Mouse (Mus musculus): Measurements from ENCODE around the gene Fbxw7.

Gene Fbxw7

DNA sequence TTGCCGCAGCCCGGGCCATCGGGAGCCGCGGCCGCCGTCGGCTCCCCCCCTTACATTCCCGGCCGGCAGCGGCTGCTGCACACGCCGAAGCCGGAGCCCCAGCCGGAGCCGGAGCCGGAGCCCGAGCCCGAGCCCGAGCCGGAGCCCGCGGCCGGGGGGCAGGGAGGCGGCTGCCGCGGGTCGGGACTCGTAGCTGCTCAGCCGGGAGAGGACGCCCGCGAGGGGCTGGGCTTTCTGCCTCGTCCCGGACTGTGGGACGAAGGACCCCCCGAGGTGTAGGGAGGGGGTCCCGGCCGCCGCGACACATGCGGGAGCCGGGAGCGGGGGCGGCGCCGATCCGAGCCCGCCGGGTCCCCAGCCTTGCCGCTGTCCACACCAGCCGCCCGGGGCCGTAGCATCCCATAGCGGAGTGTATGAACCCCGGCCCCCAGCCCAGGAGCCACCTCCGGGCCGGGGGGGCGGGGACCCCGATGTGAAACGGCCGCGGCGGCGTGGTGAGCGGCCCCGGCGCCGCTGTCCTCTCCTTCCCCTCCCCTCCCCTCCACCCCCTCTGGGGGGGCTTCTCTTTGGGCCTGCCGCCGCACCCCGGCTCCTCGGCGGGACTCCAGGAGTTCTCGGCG is at the start of gene Fbxw7:
Fbxw7 (plus strand) TSS at position 507 of the 620 bp plus-strand sequence.
- DNase-seq (ENCODE audit: low spot score in 2 of 2): peak in 1 of 2 experiments; percentile 7

DNA sequence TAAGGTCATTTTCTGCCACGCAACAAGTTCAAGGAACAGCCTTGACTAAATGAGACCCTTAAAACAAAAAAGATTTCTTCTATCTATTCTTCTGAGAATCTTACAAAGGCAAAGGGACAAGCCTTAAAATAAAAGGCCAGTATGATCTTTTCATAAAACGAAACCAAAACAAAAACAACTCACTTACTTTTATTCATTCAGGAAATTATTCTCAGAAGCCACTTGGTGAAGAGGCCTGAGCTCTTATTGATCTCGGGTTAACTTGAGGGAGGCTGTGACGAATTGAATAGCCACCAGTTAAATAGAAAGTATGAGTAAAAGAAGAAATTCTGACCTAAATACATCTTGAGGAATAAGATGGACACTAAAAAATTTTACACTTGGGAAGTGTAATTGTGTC is 46.1 kb upstream of the Fbxw7 start:
- DNase-seq (ENCODE audit: low spot score in 2 of 2): no peak

DNA sequence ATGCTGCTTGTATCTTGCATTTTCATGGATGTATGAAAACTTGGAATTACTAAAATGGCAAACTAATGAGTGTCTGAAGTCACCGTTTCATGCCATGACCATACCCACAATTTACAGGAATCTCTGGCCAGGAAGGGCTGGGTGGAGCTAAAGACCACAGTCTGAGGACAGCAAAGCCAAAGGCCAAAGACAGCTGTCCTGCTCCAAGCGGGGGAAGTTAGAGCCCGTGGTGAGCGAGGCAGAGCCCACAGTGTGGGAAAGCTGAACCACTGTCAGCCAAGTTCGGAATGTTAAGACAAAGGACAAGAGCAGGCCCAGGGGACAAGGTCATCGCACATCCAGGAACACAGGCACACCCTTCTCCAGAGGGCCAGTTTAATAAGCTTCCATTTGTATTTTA is 45.7 kb upstream of the Fbxw7 start:
- DNase-seq (ENCODE audit: low spot score in 2 of 2): no peak

DNA sequence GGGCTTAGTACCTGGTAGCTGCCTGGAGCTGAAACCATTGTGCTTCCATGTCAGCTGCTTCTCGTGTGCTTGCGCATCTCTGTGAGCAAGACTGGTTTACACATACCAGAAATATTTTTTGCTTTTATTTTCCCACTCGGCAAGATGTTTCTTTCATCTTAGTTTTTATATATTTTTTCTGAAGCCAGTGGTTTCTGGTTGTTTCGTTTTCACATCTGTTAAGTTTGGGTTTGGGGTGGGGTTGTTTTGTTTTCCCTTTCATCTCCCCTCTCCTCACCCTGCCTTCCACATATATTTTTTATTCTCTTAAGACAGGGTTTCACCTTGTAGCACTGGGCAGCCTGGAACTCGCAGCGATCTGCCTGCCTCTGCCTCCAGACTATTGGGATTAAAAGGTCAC is 44.5 kb upstream of the Fbxw7 start:
- DNase-seq (ENCODE audit: low spot score in 2 of 2): no peak

DNA sequence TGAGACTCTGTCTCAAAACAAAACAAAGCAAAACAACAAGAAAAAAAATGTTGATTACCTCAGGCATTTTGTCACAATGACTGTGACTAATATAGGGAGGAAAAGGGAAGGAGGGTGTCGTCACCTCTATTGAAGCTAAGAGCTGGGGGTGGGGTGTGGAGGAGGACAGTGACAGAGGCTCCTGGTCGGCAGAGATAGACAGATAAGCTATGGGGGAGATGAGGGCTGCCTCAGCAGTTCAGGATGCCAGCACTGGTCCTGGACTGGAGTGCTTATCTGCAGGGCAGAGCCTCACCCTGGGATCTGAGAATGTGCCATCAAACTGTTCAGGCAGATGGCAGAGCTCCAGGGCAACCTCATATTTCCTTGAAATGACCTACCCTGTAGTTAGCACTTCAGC is 43.1 kb upstream of the Fbxw7 start:
- DNase-seq (ENCODE audit: low spot score in 2 of 2): no peak

DNA sequence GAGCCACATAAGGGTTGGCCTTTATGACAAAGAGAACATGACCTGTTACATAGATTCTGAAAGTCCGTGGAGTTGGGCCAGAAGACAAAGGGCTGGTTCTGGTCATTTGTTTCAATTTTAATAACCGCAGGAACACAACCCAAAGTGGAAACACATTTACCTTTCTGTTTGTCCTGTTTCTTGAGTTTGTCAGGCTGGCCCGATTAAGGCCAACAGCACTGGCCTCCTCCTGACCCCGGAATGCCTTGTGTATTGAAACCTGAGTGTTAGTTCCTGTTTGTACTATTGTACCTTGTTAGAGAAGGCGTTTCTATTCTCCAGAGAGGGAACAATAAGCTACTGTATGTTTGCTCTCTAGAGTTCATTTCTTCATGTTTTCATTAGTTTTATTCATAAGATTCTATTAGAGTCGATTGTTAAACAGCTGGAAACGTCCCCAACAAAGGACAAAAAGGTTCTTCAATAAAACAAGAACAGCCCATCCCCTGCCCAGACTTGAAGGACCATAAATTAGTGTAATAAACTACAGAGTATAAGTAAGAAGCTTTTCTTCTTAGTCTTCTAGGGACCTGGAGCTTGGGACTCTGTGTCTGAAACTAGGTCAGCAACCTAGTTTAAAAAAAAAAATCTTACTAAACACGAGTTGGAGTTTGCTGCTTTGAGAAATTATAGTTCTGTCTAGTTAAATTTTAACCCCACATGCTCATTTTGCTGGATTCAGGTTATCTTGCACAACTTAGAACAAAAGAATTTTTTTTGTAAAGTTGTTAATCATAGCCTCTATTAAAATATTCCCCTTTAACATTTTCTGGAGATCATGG is 40.6 kb upstream of the Fbxw7 start:
- no peak for DNase-seq (ENCODE audit: low spot score in 2 of 2)

DNA sequence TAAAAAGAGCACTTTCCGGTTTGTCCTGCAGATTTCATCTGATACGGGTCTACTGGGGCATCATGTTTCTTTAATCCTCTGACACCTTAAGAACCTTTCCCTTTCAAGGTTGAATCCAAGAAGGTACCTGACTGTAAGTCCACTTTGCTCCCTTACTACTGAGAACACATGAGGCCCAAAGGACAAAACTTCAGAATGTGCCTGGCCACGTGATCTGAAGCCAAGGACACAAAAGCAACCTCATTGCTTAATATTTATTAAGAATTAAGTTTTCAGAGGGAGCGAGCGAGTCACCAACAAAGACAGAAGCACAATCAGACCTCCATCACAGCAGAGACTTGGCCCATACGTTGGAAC is 40.0 kb upstream of the Fbxw7 start:
- DNase-seq (ENCODE audit: low spot score in 2 of 2): no peak

DNA sequence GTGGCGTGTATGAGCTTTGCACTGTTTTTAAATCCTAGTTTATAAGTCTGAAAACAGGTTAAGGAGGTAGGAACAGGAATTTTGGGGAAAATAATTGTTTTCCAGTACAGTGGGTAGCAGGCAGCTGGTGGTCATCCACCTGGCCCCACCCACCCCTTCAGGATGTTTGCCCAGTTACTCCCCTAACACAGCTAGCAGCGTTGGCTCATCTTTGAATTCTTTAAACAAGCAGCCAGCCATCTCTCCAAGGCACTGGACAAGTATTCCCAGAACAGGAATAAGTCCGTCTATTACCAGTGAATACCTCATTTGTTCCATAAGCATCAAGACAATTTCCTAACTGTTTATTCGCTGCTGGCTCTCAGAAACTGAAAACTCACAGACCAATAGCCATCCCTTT is 39.5 kb upstream of the Fbxw7 start:
- no peak for DNase-seq (ENCODE audit: low spot score in 2 of 2)

DNA sequence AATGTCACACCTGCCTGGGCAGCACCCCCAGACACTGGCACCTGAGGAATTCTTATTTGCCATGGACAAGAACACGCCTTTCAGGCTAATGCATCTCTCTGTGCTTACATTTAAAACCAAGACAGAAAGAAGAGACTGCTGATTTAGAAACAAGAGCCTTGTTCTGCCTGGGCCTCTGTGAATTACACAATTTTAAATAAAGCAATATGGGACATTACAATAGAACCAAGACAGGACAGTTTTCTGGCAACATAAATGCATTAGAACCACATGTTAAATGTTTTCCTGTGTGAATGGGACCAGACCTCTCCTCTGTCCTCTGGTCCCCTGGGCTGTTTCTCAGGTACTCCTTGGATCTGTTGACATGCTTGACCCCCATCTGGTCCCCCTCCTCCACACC is 39.0 kb upstream of the Fbxw7 start:
- DNase-seq (ENCODE audit: low spot score in 2 of 2): no peak

DNA sequence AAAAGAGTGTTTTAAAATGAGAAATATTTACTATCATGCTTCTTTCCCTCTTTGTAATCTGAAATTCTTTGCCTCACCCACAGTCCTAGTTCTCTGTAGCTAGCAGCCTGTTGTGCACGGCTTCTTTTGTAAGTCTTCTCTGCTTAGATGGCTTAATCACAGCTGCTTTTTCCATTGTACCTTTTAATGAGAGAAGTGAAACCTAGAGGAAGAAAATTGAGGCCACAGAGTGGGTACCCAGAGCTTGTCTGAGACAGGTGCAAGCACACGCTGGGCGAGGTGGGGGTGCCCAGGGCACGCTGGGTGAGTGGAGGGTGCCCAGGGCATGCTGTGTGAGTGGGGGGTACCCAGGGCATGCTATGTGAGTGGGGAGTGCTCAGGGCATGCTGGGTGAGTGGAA is 27.2 kb upstream of the Fbxw7 start:
- DNase-seq (ENCODE audit: low spot score in 2 of 2): no peak

DNA sequence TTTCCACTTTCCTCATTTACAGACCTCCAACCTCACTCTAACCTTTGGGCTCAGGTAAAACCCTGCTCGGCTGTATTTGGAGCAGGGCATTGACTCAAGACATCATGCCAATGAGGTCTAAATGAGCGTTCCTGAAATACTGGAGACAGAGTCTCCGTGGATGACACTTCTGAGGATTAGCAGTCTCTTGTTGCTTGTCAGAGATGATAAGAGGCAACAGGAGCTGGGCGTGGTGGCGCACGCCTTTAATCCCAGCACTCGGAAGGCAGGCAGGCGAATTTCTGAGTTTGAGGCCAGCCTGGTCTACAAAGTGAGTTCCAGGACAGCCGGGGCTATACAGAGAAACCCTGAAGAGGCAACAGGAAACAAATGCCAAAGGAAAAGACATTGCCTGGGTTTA is 11.0 kb upstream of the Fbxw7 start:
- DNase-seq (ENCODE audit: low spot score in 2 of 2): no peak

DNA sequence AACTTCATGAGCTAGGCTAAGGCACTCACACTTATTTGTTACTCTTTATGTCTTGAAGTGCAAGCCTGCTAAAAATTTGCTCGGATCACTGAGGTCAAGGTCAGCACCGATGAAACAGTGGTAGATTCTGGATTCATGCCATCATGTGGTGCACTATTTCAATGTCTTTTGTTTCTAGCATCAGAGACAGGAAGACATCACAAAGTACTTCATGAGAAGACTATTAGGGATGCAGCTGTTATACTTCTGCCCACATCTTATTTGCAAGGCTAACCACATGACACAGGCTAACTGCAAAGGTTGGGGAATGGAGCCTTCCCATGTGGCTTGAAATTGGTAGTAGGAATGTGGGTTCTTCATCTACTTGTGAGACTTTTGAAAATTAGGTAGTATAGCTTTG is 8.9 kb upstream of the Fbxw7 start:
- no peak for DNase-seq (ENCODE audit: low spot score in 2 of 2)

DNA sequence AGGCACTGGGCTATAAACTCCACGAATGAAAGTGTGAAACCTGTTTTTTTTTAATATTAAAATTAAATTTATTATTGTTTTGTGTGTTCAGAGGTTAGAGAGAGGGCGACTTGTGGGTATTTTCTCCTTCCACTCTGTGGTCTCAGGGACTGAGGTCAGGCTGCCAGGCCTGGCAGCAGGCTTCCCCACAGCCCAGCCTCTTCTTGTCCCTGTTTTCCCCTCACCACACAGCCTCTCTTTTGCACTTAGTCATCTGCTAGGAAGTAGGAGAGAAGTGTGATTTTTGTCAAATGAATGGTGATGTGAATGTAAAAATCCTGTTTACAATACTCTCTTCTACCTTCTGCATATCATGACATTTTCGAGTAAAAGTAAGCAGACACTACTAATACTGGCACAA is 7.2 kb upstream of the Fbxw7 start:
- DNase-seq (ENCODE audit: low spot score in 2 of 2): no peak

DNA sequence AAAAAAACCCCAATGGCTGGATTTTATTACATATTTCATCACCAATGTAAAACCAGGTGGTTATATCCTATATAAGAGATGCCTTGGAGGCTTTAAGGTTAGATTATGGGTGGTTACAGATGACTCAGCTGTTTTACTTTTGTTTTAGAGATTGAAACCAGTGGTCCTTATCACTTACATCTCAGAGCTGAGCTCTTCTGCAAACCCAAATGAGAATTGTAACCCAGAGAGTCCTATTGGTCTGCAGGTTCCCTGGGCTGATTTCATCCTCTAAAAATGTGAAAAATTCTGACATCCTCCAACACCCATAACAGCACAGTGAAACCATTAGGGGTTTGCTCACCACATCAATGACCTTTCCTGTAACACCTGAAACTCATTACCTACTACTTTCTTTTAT is 6.2 kb upstream of the Fbxw7 start:
- no peak for DNase-seq (ENCODE audit: low spot score in 2 of 2)

DNA sequence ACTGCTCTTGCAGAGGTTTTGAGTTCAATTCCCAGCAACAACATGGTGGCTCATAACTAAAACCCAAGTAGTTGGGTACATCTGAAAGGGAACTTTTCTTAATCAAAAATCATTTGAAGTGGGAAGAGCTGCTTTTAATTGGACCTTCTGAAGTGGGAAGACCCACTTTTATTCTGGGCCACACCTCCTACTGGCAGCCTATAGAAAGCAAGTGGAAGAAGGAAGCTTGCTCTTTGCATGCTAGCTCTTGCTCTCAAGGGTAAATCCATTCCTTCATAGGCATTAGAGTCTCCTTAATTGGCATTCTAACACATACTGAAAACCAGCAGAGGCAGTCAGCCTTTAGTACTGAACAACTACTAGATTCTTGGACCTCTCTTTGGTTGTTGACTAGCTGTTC is 4.3 kb upstream of the Fbxw7 start:
- DNase-seq (ENCODE audit: low spot score in 2 of 2): no peak

DNA sequence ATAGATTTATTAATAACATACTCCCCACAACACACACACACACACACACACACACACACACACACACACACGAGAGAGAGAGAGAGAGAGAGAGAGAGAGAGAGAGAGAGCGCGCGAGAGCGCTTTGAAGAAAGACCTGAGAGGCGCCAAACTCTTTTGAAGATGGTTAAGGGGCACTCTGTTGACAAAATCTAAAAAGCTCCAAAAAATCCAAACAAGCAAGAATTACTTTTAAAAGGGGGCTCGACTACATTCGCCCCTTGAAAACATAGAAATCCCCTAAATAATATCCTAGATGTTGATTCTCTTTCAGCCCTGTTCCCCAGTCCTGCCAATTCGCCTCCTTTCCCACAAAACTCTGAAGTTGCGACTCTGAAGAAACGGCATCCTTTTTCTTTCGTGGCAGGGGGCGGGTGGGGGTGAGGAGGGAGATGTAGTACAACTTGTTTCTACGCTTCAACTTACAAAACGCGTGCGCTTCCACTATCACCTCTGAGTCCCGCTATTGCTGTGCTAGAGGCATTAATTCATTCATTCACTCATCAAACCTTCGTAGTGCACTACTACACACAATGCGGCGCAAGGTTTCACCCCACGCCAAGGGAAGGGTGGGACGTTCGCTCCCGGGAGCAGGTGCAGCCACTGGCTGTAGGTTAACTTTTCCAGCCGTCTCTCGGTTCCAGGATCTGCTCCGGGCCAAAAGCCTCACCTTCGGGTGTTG is 1.5 kb upstream of the Fbxw7 start:
- no peak for DNase-seq (ENCODE audit: low spot score in 2 of 2)

DNA sequence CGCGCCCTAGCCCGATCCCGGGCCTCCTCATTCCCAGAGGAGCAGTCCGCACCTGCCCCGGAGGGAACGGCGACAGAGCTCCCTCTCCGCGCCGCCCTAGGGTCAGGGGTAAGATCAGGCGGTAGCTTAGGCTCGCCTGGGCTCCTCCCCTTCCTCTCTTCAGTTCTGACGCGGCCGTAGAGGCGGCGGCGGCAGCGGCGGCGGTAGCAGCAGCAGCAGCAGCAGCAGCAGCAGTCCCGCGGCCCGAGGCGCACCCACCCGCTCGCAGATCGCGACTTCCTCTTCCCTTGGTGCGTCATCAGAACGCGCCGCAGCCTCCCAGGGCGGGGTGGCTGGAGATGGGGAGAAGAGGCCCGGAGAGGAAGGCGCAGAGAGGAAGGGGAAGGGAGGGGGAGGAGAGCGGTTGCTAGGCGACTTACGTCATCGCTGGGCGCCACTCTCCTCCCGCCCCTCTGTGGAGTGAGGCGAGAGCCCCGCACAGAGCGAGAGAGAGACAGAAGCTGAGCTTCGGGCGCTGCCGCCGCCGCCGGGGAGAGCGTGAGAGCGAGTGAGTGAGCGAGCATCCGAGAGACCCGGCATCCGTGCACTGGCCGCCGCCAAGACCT is 809 bp upstream of the Fbxw7 start:
- DNase-seq (ENCODE audit: low spot score in 2 of 2): peak; percentile 96 to 99

DNA sequence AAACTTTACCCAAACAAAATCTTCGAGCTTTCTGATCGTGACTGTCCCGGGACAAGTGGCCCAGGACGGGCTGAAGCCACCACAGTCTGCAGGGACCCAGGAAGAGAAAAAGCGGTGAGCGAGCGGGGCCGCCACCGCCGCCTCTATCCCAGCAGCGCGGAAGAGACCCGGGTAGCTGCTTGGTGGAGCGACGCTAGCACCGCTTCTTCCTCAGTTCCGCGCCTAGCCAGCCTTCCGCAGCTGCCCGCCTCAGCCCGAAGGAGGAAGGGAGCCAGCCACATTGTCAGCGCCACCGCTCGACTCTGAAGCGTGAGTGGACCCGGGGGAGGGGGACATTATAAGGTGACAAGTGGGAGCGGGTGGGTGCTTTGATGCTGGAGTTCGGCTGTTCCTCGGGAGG is 393 bp downstream of the Fbxw7 start:
- peak; percentile 19 to 40 for DNase-seq (ENCODE audit: low spot score in 2 of 2)

DNA sequence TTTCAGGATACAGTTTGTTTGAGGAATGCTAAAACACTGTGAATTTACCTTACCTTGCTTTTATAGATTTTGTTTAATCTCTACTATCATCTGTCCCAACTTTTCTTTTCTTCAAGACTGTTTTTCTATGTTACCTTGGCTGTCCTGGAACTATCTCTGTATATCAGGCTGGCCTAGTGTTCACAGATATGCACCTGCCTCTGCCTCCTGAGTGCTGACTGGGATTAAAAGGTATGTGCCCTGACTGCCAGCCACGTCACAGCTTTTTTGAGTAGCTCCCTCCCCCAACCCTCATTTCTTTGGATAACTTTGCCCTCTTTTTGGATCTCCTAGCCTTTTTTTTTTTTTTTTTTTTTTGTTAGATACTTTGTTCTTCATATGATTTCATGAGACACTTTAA is 1.9 kb downstream of the Fbxw7 start:
- DNase-seq (ENCODE audit: low spot score in 2 of 2): no peak

DNA sequence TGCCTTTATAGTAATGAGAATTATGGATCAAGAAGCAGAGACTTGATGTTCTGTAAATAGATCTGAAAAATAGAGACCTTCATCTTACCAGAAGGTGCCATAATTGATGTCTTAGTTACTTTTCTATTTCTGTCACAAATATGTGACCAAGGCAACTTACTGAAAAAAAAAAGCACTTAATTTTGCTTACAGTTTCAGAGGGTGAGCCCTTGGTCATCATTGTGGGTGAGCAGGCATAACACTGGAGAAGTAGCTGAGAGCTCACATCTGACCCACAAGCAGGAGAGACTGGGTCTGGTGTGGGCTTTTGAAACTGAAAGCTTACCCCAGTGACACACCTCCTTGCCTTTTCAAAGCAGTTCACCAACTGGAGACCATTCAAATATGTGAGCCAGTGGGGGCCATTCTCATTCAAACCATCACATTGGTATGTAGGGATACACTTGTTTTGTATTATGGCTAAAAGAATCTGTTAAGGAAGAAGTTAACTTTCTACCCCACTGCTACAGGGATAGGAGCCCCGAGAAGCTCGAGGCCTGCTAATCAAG is 5.7 kb downstream of the Fbxw7 start:
- DNase-seq (ENCODE audit: low spot score in 2 of 2): no peak

DNA sequence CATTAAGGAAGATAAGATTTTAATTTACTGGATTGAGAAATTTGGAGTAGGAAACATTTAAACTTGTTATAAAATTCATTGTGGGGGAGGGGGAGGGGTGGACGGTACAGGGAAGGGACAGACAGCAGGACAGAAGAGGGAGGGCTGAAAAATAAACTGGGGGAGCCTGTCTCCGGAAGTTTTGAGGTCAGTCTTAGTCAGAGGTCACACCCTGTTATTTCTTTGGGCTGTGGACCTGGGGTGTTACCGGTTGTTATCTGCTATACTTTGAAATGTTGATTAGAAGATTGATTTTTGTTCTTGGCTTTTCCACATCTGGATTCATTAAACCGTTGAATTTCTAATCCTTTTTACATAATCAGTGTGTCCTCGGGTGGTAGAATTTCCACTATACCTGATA is 10.9 kb downstream of the Fbxw7 start:
- DNase-seq (ENCODE audit: low spot score in 2 of 2): no peak

DNA sequence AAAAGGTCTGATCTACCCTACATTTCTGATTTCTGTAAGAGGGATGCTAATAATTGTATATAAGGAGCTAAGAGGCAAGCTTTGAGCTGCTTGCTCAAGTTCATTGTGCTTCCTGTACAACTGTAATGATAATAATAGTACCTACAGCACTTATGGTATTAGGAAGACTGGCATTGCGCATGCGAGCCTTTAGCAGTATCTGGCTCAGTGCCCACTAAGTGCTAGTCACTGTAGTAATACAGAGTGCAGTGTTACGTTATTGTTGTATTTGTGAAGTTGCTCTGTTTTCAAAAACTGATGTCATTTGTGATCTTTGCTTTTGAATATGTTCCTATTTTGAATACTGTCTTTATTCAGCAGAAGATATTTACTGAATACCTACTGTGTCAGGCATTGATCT is 11.3 kb downstream of the Fbxw7 start:
- no peak for DNase-seq (ENCODE audit: low spot score in 2 of 2)

Measured in frontal cortex, postnatal 25 days (tissue).